Mouse (Mus musculus): Measurements from ENCODE around the gene Olfr960. TPM values are rescaled to one million over a fixed set of nuclear protein-coding genes. Genes with fewer than 3 reads are reported as not detected.

The Olfr960 gene
- polyA plus RNA-seq, 3 experiments from 2014 or later: not detected

Other genes with a start within 250 kb of the Olfr960 start
- not detected for gene Olfr951, start 234.0 kb upstream of the Olfr960 start, polyA plus RNA-seq (2017; shearing (Covaris generic))
- not detected for gene Olfr952, start 194.2 kb upstream of the Olfr960 start, polyA plus RNA-seq (2017; shearing (Covaris generic))
- gene Olfr954, start 164.7 kb upstream of the Olfr960 start, polyA plus RNA-seq (2017; shearing (Covaris generic)): not detected
- gene Olfr955, start 149.4 kb upstream of the Olfr960 start, polyA plus RNA-seq (2017; shearing (Covaris generic)): not detected
- gene Olfr44, start 127.4 kb upstream of the Olfr960 start, polyA plus RNA-seq (2017; shearing (Covaris generic)): not detected
- gene Olfr957, start 105.6 kb upstream of the Olfr960 start, polyA plus RNA-seq (2017; shearing (Covaris generic)): not detected
- not detected for gene Olfr958, start 67.3 kb upstream of the Olfr960 start, polyA plus RNA-seq (2017; shearing (Covaris generic))
- gene Olfr959, start 45.8 kb upstream of the Olfr960 start, polyA plus RNA-seq (2017; shearing (Covaris generic)): not detected
- not detected for gene AW551984, start 17.0 kb upstream of the Olfr960 start, polyA plus RNA-seq (2017; shearing (Covaris generic))
- not detected for gene Olfr148, start 10.7 kb upstream of the Olfr960 start, polyA plus RNA-seq (2017; shearing (Covaris generic))
- gene Olfr961, start 23.7 kb downstream of the Olfr960 start, polyA plus RNA-seq (2017; shearing (Covaris generic)): not detected
- gene Olfr963, start 45.8 kb downstream of the Olfr960 start, polyA plus RNA-seq (2017; shearing (Covaris generic)): not detected
- gene Olfr149, start 85.7 kb downstream of the Olfr960 start, polyA plus RNA-seq (2017; shearing (Covaris generic)): not detected
- not detected for gene Olfr965, start 90.0 kb downstream of the Olfr960 start, polyA plus RNA-seq (2017; shearing (Covaris generic))
- not detected for gene Olfr150, start 109.6 kb downstream of the Olfr960 start, polyA plus RNA-seq (2017; shearing (Covaris generic))
- not detected for gene Olfr967, start 124.9 kb downstream of the Olfr960 start, polyA plus RNA-seq (2017; shearing (Covaris generic))
- gene Olfr968, start 161.9 kb downstream of the Olfr960 start, polyA plus RNA-seq (2017; shearing (Covaris generic)): not detected
- not detected for gene Olfr969, start 169.6 kb downstream of the Olfr960 start, polyA plus RNA-seq (2017; shearing (Covaris generic))
- not detected for gene Olfr970, start 187.5 kb downstream of the Olfr960 start, polyA plus RNA-seq (2017; shearing (Covaris generic))
- gene Olfr971, start 215.5 kb downstream of the Olfr960 start, polyA plus RNA-seq (2017; shearing (Covaris generic)): not detected
- gene Olfr972, start 245.0 kb downstream of the Olfr960 start, polyA plus RNA-seq (2017; shearing (Covaris generic)): not detected